Mouse (Mus musculus): ENCODE measurements around the gene Ctnnbip1.

- no peak for TF ChIP-seq POLR2A (IDR thresholded peaks at IDR 0.05; ENCODE audit: insufficient read length, low read depth)
- TF ChIP-seq MYOD1 (IDR thresholded peaks at IDR 0.05; ENCODE audit: control insufficient read depth in 1 of 3, insufficient read length in 2 of 3, low read depth in 2 of 3) = no peak
- TF ChIP-seq TCF12 (IDR thresholded peaks at IDR 0.05; ENCODE audit: insufficient read depth, poor library complexity, severe bottlenecking) = no peak
- no peak for TF ChIP-seq E2F4 (IDR thresholded peaks at IDR 0.05; ENCODE audit: insufficient read depth)
- TF ChIP-seq MAX (IDR thresholded peaks at IDR 0.05; ENCODE audit: low read depth) = no peak
These were observed 39.9 kb downstream of the Ctnnbip1 start for GRCm38 (mm10) chr4:149557905-149558304.
